Mouse (Mus musculus): Measurements from ENCODE around the gene Cbs. TPM values are rescaled to one million over a fixed set of nuclear protein-coding genes. Genes with fewer than 3 reads are reported as not detected.

Cbs gene
- polyA plus RNA-seq, 1 experiment from 2014 or later, result 3.8 TPM

- DNase-seq (ENCODE audit: low spot score) (peak; percentile 59), ATAC-seq (ENCODE audit: insufficient number of reproducible peaks, low FRiP score, low TSS enrichment, low read depth) (peak; percentile 5; the same call in 1 of the 2 replicates)
- Histone ChIP-seq H3K9me3 (ENCODE audit: control insufficient read depth, low read length) (no peaks in the 10 kb centered on the region), H3K36me3 (ENCODE audit: control insufficient read depth, insufficient read depth, low read length) (no peaks in the 10 kb centered on the region), H3K27me3 (ENCODE audit: control insufficient read depth, insufficient read depth, low read length) (no peaks in the 10 kb centered on the region), H3K9ac (ENCODE audit: low read length) (peak overlapping the region; percentile 62), H3K27ac (replicated peaks; ENCODE audit: low read depth, low read length) (peak overlapping the region; percentile 76), H3K4me2 (ENCODE audit: low read depth, severe bottlenecking) (peak overlapping the region; percentile 54), H3K4me1 (ENCODE audit: control insufficient read depth, insufficient read depth, low read length) (peaks cover 9% of the 10 kb centered on the region), H3K4me3 (ENCODE audit: low read depth, low read length) (peak overlapping the region; percentile 31)
- WGBS, result 24% methylated on average over 12 of the region's 12 CpGs
Observed at GRCm38 (mm10) chr17:31563632-31564014, 73.4 kb downstream of the Cbs start.

GRCm38 (mm10) chr17:31559021-31559789, 77.8 kb downstream of the Cbs start:
- Histone ChIP-seq H3K9ac (ENCODE audit: low read length) (no peak overlapping the region), H3K4me1 (ENCODE audit: control insufficient read depth, insufficient read depth, low read length) (peaks cover 21% of the 10 kb centered on the region), H3K9me3 (ENCODE audit: control insufficient read depth, low read length) (no peaks in the 10 kb centered on the region), H3K4me2 (ENCODE audit: low read depth, severe bottlenecking) (no peak overlapping the region), H3K27me3 (ENCODE audit: control insufficient read depth, insufficient read depth, low read length) (no peaks in the 10 kb centered on the region), H3K4me3 (ENCODE audit: low read depth, low read length) (no peak overlapping the region), H3K27ac (replicated peaks; ENCODE audit: low read depth, low read length) (no peak overlapping the region), H3K36me3 (ENCODE audit: control insufficient read depth, insufficient read depth, low read length) (no peaks in the 10 kb centered on the region)
- ATAC-seq (ENCODE audit: insufficient number of reproducible peaks, low FRiP score, low TSS enrichment, low read depth) (no peak), DNase-seq (ENCODE audit: low spot score) (no peak)
- WGBS, result 86% methylated on average over 11 of the region's 11 CpGs

Small RNAs within 50 kb of the gene (microRNA-seq; reads per million reads assigned to microRNA genes)
- not detected for gene Gm24970

Other genes starting within 250 kb of the Cbs start
- 42.4 and 43.6 TPM in 2 replicates for gene Wdr4, start 117.3 kb downstream of the Cbs start, polyA plus RNA-seq (2014; fragmentation: Nextera tagmentation; extraction: Ambion mirVana)
- gene Ndufv3, start 117.1 kb downstream of the Cbs start, polyA plus RNA-seq (2014; fragmentation: Nextera tagmentation; extraction: Ambion mirVana), result 201 and 210 TPM in 2 replicates
- 37.9 and 39.7 TPM in 2 replicates for gene Pknox1, start 72.5 kb downstream of the Cbs start, polyA plus RNA-seq (2014; fragmentation: Nextera tagmentation; extraction: Ambion mirVana)
- 230 and 242 TPM in 2 replicates for gene U2af1, start 21.7 kb upstream of the Cbs start, polyA plus RNA-seq (2014; fragmentation: Nextera tagmentation; extraction: Ambion mirVana)
- not detected in 2 replicates for gene Cryaa, start 40.6 kb upstream of the Cbs start, polyA plus RNA-seq (2014; fragmentation: Nextera tagmentation; extraction: Ambion mirVana)
- gene Sik1, start 218.6 kb upstream of the Cbs start, polyA plus RNA-seq (2014; fragmentation: Nextera tagmentation; extraction: Ambion mirVana), result 12.2 and 12.6 TPM in 2 replicates

All from limb, embryonic 11.5 days (tissue).